Mouse (Mus musculus) gastrocnemius, adult 8-10 months (tissue): Measurements from ENCODE around the gene Tcaf1. TPM values are rescaled to one million over a fixed set of nuclear protein-coding genes. Genes with fewer than 3 reads are reported as not detected.

Experiments
- DNase-seq, 2 experiments: peaks; one replicate each; pipeline ENCODE4 v3.0.0; 2022; ENCODE audit warnings: low spot score in 2 of 2
- total RNA-seq, 4 experiments: library from RNA; stranded (reverse); gene quantifications; 2 replicates each; pipeline ENCODE4 v1.2.4; 2022

Tcaf1 gene
- 1 to 10 TPM; 3.9 to 6.3 (median 4.7) TPM for total RNA-seq

DNA sequence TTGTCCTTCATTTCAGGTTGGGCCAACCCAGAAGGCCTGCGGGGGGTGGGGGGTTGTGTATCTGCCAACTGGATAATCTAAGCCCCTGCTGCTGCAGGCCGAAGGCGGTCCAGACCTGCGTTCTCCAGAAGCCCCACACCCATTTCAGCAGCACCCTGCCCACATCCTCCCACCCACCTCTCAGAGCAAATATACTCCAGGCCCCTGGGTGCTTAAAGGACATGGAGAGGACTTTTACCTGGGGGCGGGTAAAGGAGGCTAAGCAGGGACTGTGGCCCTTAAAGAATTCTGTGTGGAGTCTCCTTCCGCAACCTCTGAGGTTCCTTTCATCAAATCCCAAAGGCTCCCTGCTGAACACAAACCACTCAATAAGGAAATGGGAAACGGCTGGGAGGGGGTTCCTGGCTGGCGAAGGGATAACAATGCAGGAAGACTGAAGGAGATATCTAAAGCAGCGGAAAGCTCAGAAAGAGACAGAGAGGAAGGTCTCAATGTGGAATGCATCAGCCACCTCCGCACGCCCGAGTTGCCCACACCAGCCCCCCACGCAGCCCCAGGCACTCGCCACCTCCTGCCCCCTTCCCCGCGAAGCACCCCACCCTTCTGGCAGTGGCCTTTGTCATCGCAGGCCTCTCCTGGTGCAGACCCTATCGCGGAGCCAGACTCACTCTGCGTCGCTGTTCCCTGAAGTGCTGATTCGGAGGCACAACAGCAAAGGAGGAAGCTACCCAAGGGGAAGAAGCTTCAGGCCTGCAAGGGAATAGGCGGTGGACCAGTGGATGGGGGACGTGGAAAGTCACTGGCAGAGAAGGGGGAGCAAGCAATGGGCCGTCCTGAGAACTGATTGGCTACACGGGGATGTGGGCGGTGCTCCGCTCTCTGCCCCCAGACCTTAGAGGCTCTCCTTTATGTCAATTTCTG is at the start of gene Tcaf1:
TSS of gene Tcaf1 (minus strand) at position 798 of the 921 bp plus-strand sequence.
- DNase-seq: peak; percentile 48 to 67

GRCm38 (mm10) chr6:42756104-42756503 is 46.2 kb upstream of the Tcaf1 start, which contains the start of gene Olfr38:
Gene Olfr38 (plus strand): TSS chr6:42756404.
- no peak for DNase-seq

- DNase-seq: no peak
These were observed 38.0 kb upstream of the Tcaf1 start for GRCm38 (mm10) chr6:42747846-42748245.

GRCm38 (mm10) chr6:42742303-42742702 is 32.4 kb upstream of the Tcaf1 start:
- no peak for DNase-seq

DNA sequence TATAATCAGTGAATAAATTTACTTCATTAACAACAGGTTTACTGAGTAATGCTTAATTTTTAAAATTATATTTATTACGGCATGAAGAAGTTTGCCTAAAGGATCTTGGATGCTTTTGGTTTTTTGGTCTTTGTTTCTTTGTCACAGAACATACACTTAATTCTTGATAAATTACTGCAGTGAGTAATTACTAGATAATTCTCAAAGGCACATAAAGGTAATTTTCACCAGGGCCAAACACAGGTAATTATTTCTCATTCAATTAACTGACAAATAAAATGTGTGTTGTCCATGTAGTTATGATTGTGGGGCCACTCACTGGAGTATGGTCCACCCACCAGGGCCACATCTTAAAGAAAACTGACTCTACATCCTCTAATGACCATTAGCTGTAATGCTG is 29.2 kb upstream of the Tcaf1 start, which contains the start of gene Olfr453:
TSS of gene Olfr453 (plus strand) at position 301 of the 400 bp plus-strand sequence.
- no peak for DNase-seq

DNA sequence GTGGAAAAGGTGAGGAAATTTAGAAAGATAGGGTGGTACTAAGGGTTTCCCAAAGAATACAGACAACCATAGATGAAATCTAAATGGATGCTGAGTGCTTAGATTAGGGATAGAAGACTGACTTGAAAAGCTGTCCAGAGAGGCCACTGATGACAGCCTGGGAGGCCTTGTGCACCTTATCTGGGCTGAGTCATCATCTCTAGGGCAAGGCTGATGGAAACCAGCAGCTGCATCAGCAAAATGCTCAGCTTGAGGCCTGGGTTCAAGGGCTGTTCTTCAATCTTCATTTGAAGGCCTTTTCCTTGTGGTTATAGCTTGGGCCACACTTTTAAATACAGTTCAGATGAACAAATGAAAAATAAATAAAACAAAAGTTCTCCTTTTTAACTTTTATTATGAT is 8.1 kb upstream of the Tcaf1 start:
- DNase-seq: no peak

DNA sequence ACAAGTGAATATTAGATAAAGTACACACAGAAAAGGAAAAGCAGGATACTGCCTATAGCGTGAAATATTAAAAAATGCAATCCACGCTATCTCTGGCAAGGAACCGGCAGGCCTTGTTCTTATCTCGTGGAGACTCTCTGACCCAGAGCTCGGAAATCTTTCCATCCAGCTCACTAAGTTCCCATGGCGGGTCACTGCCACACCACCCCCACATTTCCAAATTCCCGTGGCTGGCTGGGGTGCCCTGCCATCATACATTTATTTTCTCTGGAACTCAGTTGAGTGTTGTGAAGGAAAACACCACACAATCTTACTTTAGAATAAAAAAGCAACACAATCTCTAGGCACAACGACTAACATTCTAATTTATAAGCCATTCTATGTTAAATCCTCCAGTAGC is 4.8 kb upstream of the Tcaf1 start:
- DNase-seq: no peak

GRCm38 (mm10) chr6:42692517-42693190 is 17.2 kb downstream of the Tcaf1 start:
- DNase-seq: peak; percentile 50 to 67

GRCm38 (mm10) chr6:42692154-42692516 is 17.8 kb downstream of the Tcaf1 start:
- DNase-seq: peak; percentile 55 to 72

- DNase-seq: no peak
These were observed 20.1 kb downstream of the Tcaf1 start for GRCm38 (mm10) chr6:42689761-42690160.

- no peak for DNase-seq
These were observed 22.0 kb downstream of the Tcaf1 start for GRCm38 (mm10) chr6:42687907-42688306.

- DNase-seq: no peak
These were observed 29.8 kb downstream of the Tcaf1 start for GRCm38 (mm10) chr6:42680077-42680476.

GRCm38 (mm10) chr6:42676011-42676410 is 33.9 kb downstream of the Tcaf1 start:
- DNase-seq: no peak

DNA sequence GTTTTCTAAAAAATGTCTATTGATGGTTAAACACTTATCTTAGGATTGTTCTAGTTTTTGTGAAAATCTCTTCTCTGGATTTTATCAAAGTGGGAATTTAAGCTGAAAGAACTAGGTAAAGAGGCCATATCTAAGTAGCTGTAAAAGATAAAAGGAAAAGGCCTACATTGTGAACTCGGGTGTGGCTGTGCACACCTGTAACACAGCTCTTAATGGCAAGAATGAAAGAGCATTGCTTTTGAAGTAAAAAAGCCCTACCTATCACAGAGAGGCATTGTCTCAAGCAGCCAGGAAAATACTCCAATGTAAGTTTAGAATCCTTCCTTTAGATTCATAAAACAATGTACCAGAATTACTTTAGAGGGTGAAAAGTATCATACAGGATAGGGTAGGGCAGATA is 38.1 kb downstream of the Tcaf1 start:
- DNase-seq: no peak

- DNase-seq: no peak
These were observed 42.2 kb downstream of the Tcaf1 start for GRCm38 (mm10) chr6:42667722-42668121.

GRCm38 (mm10) chr6:42661739-42662138 is 48.1 kb downstream of the Tcaf1 start:
- peak in 1 of 2 experiments; percentile 26 for DNase-seq

GRCm38 (mm10) chr6:42644912-42645549 is 64.9 kb downstream of the Tcaf1 start, which contains the start of gene Tcaf2:
Gene Tcaf2 (minus strand): TSS chr6:42645254.
- peak; percentile 88 to 92 for DNase-seq

DNA sequence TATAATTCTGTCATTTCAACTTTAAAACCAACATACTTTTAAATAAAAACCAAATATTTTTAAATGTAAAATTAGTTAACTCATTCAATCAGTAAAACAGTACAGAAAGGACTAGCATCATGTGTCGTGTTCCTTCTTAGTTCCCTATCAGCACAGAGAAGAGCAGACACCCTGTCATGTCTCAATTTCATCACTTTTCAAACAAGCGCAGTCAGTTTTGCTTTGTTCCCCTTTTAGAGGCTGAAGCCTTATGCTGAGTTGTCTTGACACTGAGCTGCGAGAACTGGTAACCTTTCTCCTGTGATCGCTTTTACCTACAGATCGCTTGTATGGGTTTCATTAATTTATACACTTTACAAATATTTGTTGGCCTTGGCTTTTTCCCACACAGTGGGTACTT is 75.5 kb downstream of the Tcaf1 start:
- no peak for DNase-seq

- DNase-seq: no peak
These were observed 78.5 kb downstream of the Tcaf1 start for GRCm38 (mm10) chr6:42631395-42631794.
